Mouse (Mus musculus) kidney, postnatal 4 days (tissue): ENCODE data around the gene Pcbp2.

Source experiments
- DNase-seq, 2 experiments: peaks; one replicate each; pipeline ENCODE4 v3.0.0; 2021; ENCODE audit warnings: mixed read lengths in 2 of 2

Gene Pcbp2

GRCm38 (mm10) chr15:102470183-102470604, at the start of gene Pcbp2:
TSS of gene Pcbp2 (plus strand) at chr15:102470539.
- DNase-seq: peak; percentile 95 to 98

GRCm38 (mm10) chr15:102420986-102421385, 49.4 kb upstream of the Pcbp2 start:
- DNase-seq: no peak

GRCm38 (mm10) chr15:102421437-102421836, 48.9 kb upstream of the Pcbp2 start:
- DNase-seq: peak in 1 of 2 experiments; percentile 18

GRCm38 (mm10) chr15:102423602-102424240, 46.6 kb upstream of the Pcbp2 start:
- DNase-seq: no peak

- no peak for DNase-seq
Measured at GRCm38 (mm10) chr15:102424657-102425056, 45.7 kb upstream of the Pcbp2 start.

- DNase-seq: no peak
Measured at GRCm38 (mm10) chr15:102426963-102427362, 43.4 kb upstream of the Pcbp2 start.

- DNase-seq: no peak
Measured at GRCm38 (mm10) chr15:102432046-102432445, 38.3 kb upstream of the Pcbp2 start.

- no peak for DNase-seq
Measured at GRCm38 (mm10) chr15:102433173-102433572, 37.2 kb upstream of the Pcbp2 start.

GRCm38 (mm10) chr15:102442490-102442889, 27.8 kb upstream of the Pcbp2 start:
- peak; percentile 90 for DNase-seq

GRCm38 (mm10) chr15:102445146-102445545, 25.2 kb upstream of the Pcbp2 start, which contains the start of gene Amhr2:
TSS of gene Amhr2 (plus strand) at chr15:102445367.
- no peak for DNase-seq

- no peak for DNase-seq
Measured at GRCm38 (mm10) chr15:102446448-102446847, 23.9 kb upstream of the Pcbp2 start.

- DNase-seq: no peak
Measured at GRCm38 (mm10) chr15:102449366-102449765, 21.0 kb upstream of the Pcbp2 start.

- DNase-seq: peak in 1 of 2 experiments; percentile 45
Measured at GRCm38 (mm10) chr15:102450928-102451327, 19.4 kb upstream of the Pcbp2 start.

GRCm38 (mm10) chr15:102451666-102452430, 18.5 kb upstream of the Pcbp2 start:
- no peak for DNase-seq

- peak; percentile 38 to 50 for DNase-seq
Measured at GRCm38 (mm10) chr15:102455993-102456392, 14.3 kb upstream of the Pcbp2 start.

GRCm38 (mm10) chr15:102458050-102458736, 12.1 kb upstream of the Pcbp2 start:
- DNase-seq: no peak

GRCm38 (mm10) chr15:102458904-102459317, 11.4 kb upstream of the Pcbp2 start, which contains the start of gene Prr13:
TSS of gene Prr13 (plus strand) at chr15:102459028.
- DNase-seq: peak; percentile 91 to 95

GRCm38 (mm10) chr15:102459381-102459780, 11.0 kb upstream of the Pcbp2 start:
- no peak for DNase-seq

GRCm38 (mm10) chr15:102459847-102460246, 10.5 kb upstream of the Pcbp2 start:
- no peak for DNase-seq

GRCm38 (mm10) chr15:102460409-102460808, 9.9 kb upstream of the Pcbp2 start:
- no peak for DNase-seq

- DNase-seq: no peak
Measured at GRCm38 (mm10) chr15:102460971-102461370, 9.4 kb upstream of the Pcbp2 start.

GRCm38 (mm10) chr15:102461430-102462075, 8.8 kb upstream of the Pcbp2 start:
- DNase-seq: no peak

- no peak for DNase-seq
Measured at GRCm38 (mm10) chr15:102463666-102464065, 6.7 kb upstream of the Pcbp2 start.
